ENCODE assay signal across 10 mouse cellular contexts in the genomic region with DNA sequence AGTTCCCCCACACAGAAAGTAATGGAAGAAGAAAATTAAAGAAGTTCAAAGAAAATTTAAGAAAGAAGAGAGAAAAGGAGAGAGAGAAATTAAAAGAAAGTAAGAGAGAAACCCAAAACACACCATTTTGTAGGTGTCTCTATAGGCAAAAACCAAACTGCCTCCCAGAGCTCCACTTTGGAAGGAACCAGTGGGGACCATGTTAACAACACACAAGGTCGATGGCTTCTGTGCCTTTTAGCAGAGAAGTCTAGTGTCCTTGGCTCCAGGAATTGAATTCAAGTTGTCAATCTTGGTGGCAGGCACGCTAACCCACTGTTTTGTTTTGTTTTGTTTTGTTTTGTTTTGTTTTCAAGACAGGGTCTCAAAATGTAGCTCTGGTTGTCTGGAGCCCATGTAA. TPM values are rescaled to one million over a fixed set of nuclear protein-coding genes. Genes with fewer than 3 reads are reported as not detected.
DNase-seq lines count a peak whose midpoint lies in the region; ATAC-seq and TF ChIP-seq lines count a peak whose summit lies in the region.
"Had no signal": no experiment of that assay in that cellular context is flagged by ENCODE, and none has a peak within 500 bp of the region (broad histone marks: within the 10 kb centered on the region; RNA-seq: fewer than 3 reads in every experiment).

No protein-coding gene starts in this region.

- H3K4me2 ChIP-seq in heart, embryonic 11.5 days = peak overlapping the region; percentile 80
- peak overlapping the region; percentile 61 for H3K4me2 ChIP-seq in hindbrain, embryonic 12.5 days (replicated peaks)
- peak overlapping the region; percentile 79 for H3K4me2 ChIP-seq in liver, embryonic 15.5 days

- no peak overlapping the region for H3K27ac ChIP-seq in heart, embryonic 11.5 days (ENCODE audit: low read depth, low read length)
- H3K27ac ChIP-seq in ES-Bruce4 (ENCODE audit: insufficient read depth, low read length) = peak overlapping the region; percentile 48; the same call in 1 of the 2 replicates
- H3K27ac ChIP-seq in hindbrain, embryonic 12.5 days = 0 out of 2 replicates have a peak overlapping the region, but pooled peaks have one; percentile 7
- H3K27ac ChIP-seq in liver, embryonic 15.5 days (replicated peaks) = no peak overlapping the region

- DNase-seq in heart, postnatal 14 days = no peak
- no peak for DNase-seq in right cerebral cortex, adult 18-20 months
- no peak for DNase-seq in spleen, postnatal 10 days (ENCODE audit: low spot score in 2 of 2)
- no peak for DNase-seq in lung, postnatal 10 days

- no peak for TF ChIP-seq POLR2A in ES-Bruce4 (IDR thresholded peaks at IDR 0.05; ENCODE audit: insufficient read depth, low read length)

- H3K4me1 ChIP-seq in heart, embryonic 11.5 days (ENCODE audit: control insufficient read depth, insufficient read depth, low read length) = peaks cover 15% of the 10 kb centered on the region
- H3K4me1 ChIP-seq in ES-Bruce4 (ENCODE audit: control insufficient read depth, insufficient read depth, low read length) = peaks cover 2% of the 10 kb centered on the region
- H3K4me1 ChIP-seq in hindbrain, embryonic 12.5 days = peaks cover 11% of the 10 kb centered on the region
- peaks cover 43% of the 10 kb centered on the region for H3K4me1 ChIP-seq in liver, embryonic 15.5 days (replicated peaks)

- TF ChIP-seq CTCF in ES-Bruce4 (IDR thresholded peaks at IDR 0.05; ENCODE audit: low read depth, low read length) = no peak

- H3K9me3 ChIP-seq in heart, embryonic 11.5 days (replicated peaks; ENCODE audit: control insufficient read depth, low read length) = no peaks in the 10 kb centered on the region
- no peaks in the 10 kb centered on the region for H3K9me3 ChIP-seq in ES-Bruce4 (replicated peaks; ENCODE audit: control insufficient read depth, insufficient read depth, low read length, poor library complexity, severe bottlenecking)
- H3K9me3 ChIP-seq in hindbrain, embryonic 12.5 days (replicated peaks) = no peaks in the 10 kb centered on the region
- H3K9me3 ChIP-seq in liver, embryonic 15.5 days (replicated peaks) = no peaks in the 10 kb centered on the region

- H3K4me3 ChIP-seq in heart, embryonic 11.5 days (ENCODE audit: low read depth, low read length) = no peak overlapping the region
- H3K4me3 ChIP-seq in ES-Bruce4 (ENCODE audit: low read depth, low read length) = no peak overlapping the region
- H3K4me3 ChIP-seq in hindbrain, embryonic 12.5 days = peak overlapping the region; percentile 58; the same call in 1 of the 2 replicates
- H3K4me3 ChIP-seq in liver, embryonic 15.5 days (replicated peaks) = peak overlapping the region; percentile 64; the same call in 1 of the 2 replicates

- WGBS in heart, embryonic 11.5 days (ENCODE audit: insufficient replicate concordance) = 54% methylated on average over 2 of the region's 2 CpGs
- WGBS in hindbrain, embryonic 12.5 days = 50% methylated on average over 2 of the region's 2 CpGs
- WGBS in liver, embryonic 15.5 days (ENCODE audit: insufficient replicate concordance) = 49% methylated on average over 2 of the region's 2 CpGs

- intact Hi-C loops in heart, postnatal 14 days (cut with DNase I) = no loop called here

- H3K36me3 ChIP-seq in heart, embryonic 11.5 days (ENCODE audit: control insufficient read depth, insufficient read depth, low read length) = 0 out of 2 replicates have a peak, but pooled peaks cover 3% of the 10 kb centered on the region
- H3K36me3 ChIP-seq in ES-Bruce4 (ENCODE audit: control insufficient read depth, insufficient read depth, low read length, poor library complexity, severe bottlenecking) = peaks cover 4% of the 10 kb centered on the region
- H3K36me3 ChIP-seq in hindbrain, embryonic 12.5 days = peaks cover 5% of the 10 kb centered on the region; the same call in 1 of the 2 replicates
- H3K36me3 ChIP-seq in liver, embryonic 15.5 days (replicated peaks) = peaks cover 4% of the 10 kb centered on the region; the same call in 1 of the 2 replicates

- no peak for TF ChIP-seq EP300 in ES-Bruce4 (IDR thresholded peaks at IDR 0.05; ENCODE audit: insufficient read depth, low read depth, low read length)

- no peak for ATAC-seq in heart, embryonic 11.5 days (replicated peaks; ENCODE audit: insufficient number of reproducible peaks, low FRiP score, low TSS enrichment)
- ATAC-seq in hindbrain, embryonic 12.5 days (ENCODE audit: low FRiP score) = no peak
- ATAC-seq in liver, embryonic 15.5 days (ENCODE audit: insufficient read depth) = no peak

- H3K27me3 ChIP-seq in heart, embryonic 11.5 days (ENCODE audit: control insufficient read depth, insufficient read depth, low read length) = no peaks in the 10 kb centered on the region
- no peaks in the 10 kb centered on the region for H3K27me3 ChIP-seq in ES-Bruce4 (ENCODE audit: control insufficient read depth, insufficient read depth, low read length, poor library complexity, severe bottlenecking)
- H3K27me3 ChIP-seq in hindbrain, embryonic 12.5 days = no peaks in the 10 kb centered on the region
- H3K27me3 ChIP-seq in liver, embryonic 15.5 days = peaks cover 12% of the 10 kb centered on the region

- H3K9ac ChIP-seq in heart, embryonic 11.5 days (ENCODE audit: low read depth, low read length) = no peak overlapping the region
- no peak overlapping the region for H3K9ac ChIP-seq in ES-Bruce4 (ENCODE audit: low read depth, poor library complexity, severe bottlenecking)
- no peak overlapping the region for H3K9ac ChIP-seq in hindbrain, embryonic 12.5 days
- H3K9ac ChIP-seq in liver, embryonic 15.5 days = no peak overlapping the region

RNA-seq across cellular contexts. Expression of a gene that starts 6.8 kb away (rescaled TPM):
- polyA plus RNA-seq in heart, embryonic 11.5 days (2014; fragmentation: Nextera tagmentation; extraction: Ambion mirVana) = 11.3 and 18.4 TPM in 2 replicates
- total RNA-seq in heart, postnatal 14 days (2021) = not detected
- polyA plus RNA-seq in ES-Bruce4 (2011; ENCODE audit: insufficient read depth, insufficient read length, low read depth, missing spikeins) = not detected in 2 replicates
- 3.2 TPM in 1 of 2 replicates, not detected in the other for polyA plus RNA-seq in hindbrain, embryonic 12.5 days (2016; fragmentation: Nextera tagmentation; extraction: Ambion mirVana)
- polyA plus RNA-seq in liver, embryonic 15.5 days (2015; fragmentation: Nextera tagmentation; extraction: Ambion mirVana) = 3.5 and 6.0 TPM in 2 replicates
- total RNA-seq: adrenal gland, adult 8-10 months; layer of hippocampus, postnatal 25 days had no signal

RNA-seq across cellular contexts. Expression of a gene that starts 29.3 kb away (rescaled TPM):
- polyA plus RNA-seq in heart, embryonic 11.5 days (2014; fragmentation: Nextera tagmentation; extraction: Ambion mirVana) = not detected in 2 replicates
- total RNA-seq in heart, postnatal 14 days (2021) = under 1 TPM; 0.41 to 0.76 TPM
- not detected in 2 replicates for polyA plus RNA-seq in ES-Bruce4 (2011; ENCODE audit: insufficient read depth, insufficient read length, low read depth, missing spikeins)
- 1.1 TPM in 2 replicates for polyA plus RNA-seq in hindbrain, embryonic 12.5 days (2016; fragmentation: Nextera tagmentation; extraction: Ambion mirVana)
- not detected in 2 replicates for polyA plus RNA-seq in liver, embryonic 15.5 days (2015; fragmentation: Nextera tagmentation; extraction: Ambion mirVana)
- total RNA-seq: adrenal gland, adult 8-10 months had no signal

RNA-seq across cellular contexts. Expression of a gene that starts 29.9 kb away (rescaled TPM):
- 40.9 and 47.3 TPM in 2 replicates for polyA plus RNA-seq in heart, embryonic 11.5 days (2014; fragmentation: Nextera tagmentation; extraction: Ambion mirVana)
- 10 to 100 TPM; 31.8 to 32.9 TPM for total RNA-seq in heart, postnatal 14 days (2021)
- 146 and 153 TPM in 2 replicates for polyA plus RNA-seq in ES-Bruce4 (2011; ENCODE audit: insufficient read depth, insufficient read length, low read depth, missing spikeins)
- polyA plus RNA-seq in hindbrain, embryonic 12.5 days (2016; fragmentation: Nextera tagmentation; extraction: Ambion mirVana) = 78.5 and 83.5 TPM in 2 replicates
- polyA plus RNA-seq in liver, embryonic 15.5 days (2015; fragmentation: Nextera tagmentation; extraction: Ambion mirVana) = 54.0 and 55.0 TPM in 2 replicates

RNA-seq across cellular contexts. Expression of a gene that starts 31.3 kb away (rescaled TPM):
- polyA plus RNA-seq in heart, embryonic 11.5 days (2014; fragmentation: Nextera tagmentation; extraction: Ambion mirVana) = 3.8 and 4.8 TPM in 2 replicates
- total RNA-seq in heart, postnatal 14 days (2021) = 10 to 100 TPM; 10.6 to 11.7 TPM
- polyA plus RNA-seq in ES-Bruce4 (2011; ENCODE audit: insufficient read depth, insufficient read length, low read depth, missing spikeins) = 23.5 and 24.8 TPM in 2 replicates
- polyA plus RNA-seq in hindbrain, embryonic 12.5 days (2016; fragmentation: Nextera tagmentation; extraction: Ambion mirVana) = 9.5 and 9.7 TPM in 2 replicates
- polyA plus RNA-seq in liver, embryonic 15.5 days (2015; fragmentation: Nextera tagmentation; extraction: Ambion mirVana) = 2.4 and 3.0 TPM in 2 replicates

RNA-seq across cellular contexts. Expression of a gene that starts 31.5 kb away (rescaled TPM):
- polyA plus RNA-seq in heart, embryonic 11.5 days (2014; fragmentation: Nextera tagmentation; extraction: Ambion mirVana) = 6.3 and 8.2 TPM in 2 replicates
- 10 to 100 TPM; 86.2 to 88.0 TPM for total RNA-seq in heart, postnatal 14 days (2021)
- 19.0 and 22.4 TPM in 2 replicates for polyA plus RNA-seq in ES-Bruce4 (2011; ENCODE audit: insufficient read depth, insufficient read length, low read depth, missing spikeins)
- 14.4 and 15.1 TPM in 2 replicates for polyA plus RNA-seq in hindbrain, embryonic 12.5 days (2016; fragmentation: Nextera tagmentation; extraction: Ambion mirVana)
- 2.4 and 2.6 TPM in 2 replicates for polyA plus RNA-seq in liver, embryonic 15.5 days (2015; fragmentation: Nextera tagmentation; extraction: Ambion mirVana)

Comparison
In these comparisons a context has a peak if more than half of its experiments do, and no peak if none do; other contexts are left out.
1. H3K27ac ChIP-seq: peak in ES-Bruce4 (single experiment) and hindbrain, embryonic 12.5 days (single experiment); none in heart, embryonic 11.5 days (single experiment) and liver, embryonic 15.5 days (single experiment).
2. H3K4me3 ChIP-seq: peak in hindbrain, embryonic 12.5 days (single experiment) and liver, embryonic 15.5 days (single experiment); none in heart, embryonic 11.5 days (single experiment) and ES-Bruce4 (single experiment).
3. Peak in every context shown above with its lines, with median percentiles within 50 percentile points of each other: H3K4me2 ChIP-seq.